Mouse (Mus musculus): ENCODE data around the gene Arhgap28.

Gene Arhgap28

GRCm38 (mm10) chr17:67941026-67941425, 62.9 kb downstream of the Arhgap28 start:
- intact Hi-C loops (cut with DNase I), result no loop called here

GRCm38 (mm10) chr17:67937050-67937449, 66.9 kb downstream of the Arhgap28 start:
- intact Hi-C loops (cut with DNase I), result no loop called here

DNA sequence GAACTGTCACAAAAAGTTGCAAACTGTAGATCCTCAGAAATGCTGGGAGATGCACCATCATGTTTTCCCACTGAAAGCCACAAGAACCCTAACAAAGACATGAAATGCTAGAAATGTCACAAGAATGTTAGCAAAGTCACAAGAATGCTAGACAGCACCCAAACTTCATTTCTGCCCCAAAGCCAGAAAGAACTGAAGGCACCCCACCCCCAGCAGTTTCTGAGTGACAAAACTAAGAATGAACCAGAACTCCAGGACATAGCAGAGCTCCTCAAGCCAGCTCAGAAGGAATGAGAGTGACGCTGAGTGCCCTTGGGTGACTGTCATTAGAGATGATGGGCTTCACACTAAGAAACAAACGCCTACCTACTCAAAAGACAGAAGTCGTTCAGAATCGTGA, 68.4 kb downstream of the Arhgap28 start:
- intact Hi-C loops (cut with DNase I), result no loop called here

DNA sequence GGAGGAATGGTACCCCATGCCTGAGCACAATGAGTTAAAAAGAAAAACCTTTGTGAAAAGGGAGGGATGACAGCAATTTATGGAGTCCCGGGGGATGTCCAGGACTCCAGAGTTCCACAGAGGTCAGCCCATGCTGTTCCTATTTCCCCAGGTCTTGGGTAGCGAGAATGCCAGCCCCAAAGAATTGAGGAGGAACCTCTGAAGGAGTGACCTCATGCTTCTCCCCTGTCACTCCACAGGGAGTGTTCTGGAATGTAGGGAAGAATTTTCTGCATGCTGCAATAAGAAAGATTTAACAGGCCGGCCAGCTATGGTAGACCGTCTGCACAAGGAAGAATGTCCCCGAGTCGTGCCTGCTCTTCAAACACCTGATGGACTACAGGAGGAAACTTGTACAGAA, 72.5 kb downstream of the Arhgap28 start:
- intact Hi-C loops (cut with DNase I), result no loop called here

DNA sequence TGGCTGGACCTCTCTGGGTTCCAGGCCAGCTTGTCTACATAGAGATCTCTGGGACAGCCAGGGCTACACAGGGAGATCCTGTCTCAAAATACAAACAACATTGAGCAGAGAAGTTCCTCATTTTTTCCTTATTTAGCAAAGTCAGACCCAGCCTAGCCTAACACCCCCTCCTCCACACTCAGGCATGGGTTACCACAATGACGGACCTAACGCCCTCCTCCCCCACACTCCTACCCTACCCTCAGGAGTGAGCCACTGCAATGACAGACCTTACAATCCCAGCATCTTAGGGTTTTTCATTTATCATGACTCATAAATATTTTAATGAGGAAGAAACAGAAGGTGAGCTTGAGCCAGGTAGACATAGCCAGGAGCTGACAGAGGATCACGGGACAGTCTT, 73.0 kb downstream of the Arhgap28 start:
- intact Hi-C loops (cut with DNase I), result no loop called here

DNA sequence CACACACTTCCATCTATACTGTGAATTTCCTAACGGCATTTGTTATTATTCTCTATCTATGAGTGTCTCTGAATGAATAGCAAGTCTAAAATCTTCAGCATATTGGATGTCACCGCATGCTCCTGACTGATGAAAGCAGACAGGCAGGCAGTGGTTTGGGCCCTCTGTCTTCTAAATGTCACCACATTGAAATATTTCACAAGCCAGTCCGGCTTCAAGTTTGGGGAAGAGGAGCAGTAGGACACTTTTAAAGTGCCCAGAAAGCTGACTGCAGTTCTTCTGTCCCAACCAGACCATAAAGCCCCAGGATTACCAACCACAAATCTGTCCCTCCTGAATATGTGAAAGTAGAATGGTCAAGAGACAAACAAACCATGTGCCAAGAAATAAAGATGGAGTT, 73.5 kb downstream of the Arhgap28 start:
- intact Hi-C loops (cut with DNase I), result no loop called here

DNA sequence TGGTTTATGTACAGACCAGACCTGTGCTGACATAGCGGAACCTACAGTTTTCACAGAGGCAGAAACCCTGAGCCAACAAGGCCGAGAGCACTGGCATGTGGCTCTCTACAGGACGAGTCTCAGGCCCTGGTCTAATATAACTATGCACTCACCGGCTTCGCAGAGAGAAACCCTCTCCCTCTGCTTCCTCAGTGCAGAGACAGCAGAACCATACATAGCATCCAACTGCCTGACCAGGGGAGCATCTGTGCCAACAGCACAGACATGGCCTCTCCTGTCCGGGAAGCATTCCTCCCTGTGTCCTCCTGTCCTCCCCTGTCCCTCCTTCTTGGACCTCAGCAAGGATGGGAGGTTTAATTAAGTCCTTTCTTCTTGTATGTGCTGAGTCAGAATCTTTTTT, 75.6 kb downstream of the Arhgap28 start:
- intact Hi-C loops (cut with DNase I), result no loop called here

- intact Hi-C loops (cut with DNase I), result no loop called here
Observed at GRCm38 (mm10) chr17:67927864-67928263, 76.1 kb downstream of the Arhgap28 start.

- intact Hi-C loops (cut with DNase I), result loop anchor here (10.0 kb wide), 1 partner anchor 85 kb away; the partner anchor contains the start of gene Arhgap28
Observed at GRCm38 (mm10) chr17:67919959-67920358, 84.0 kb downstream of the Arhgap28 start.

DNA sequence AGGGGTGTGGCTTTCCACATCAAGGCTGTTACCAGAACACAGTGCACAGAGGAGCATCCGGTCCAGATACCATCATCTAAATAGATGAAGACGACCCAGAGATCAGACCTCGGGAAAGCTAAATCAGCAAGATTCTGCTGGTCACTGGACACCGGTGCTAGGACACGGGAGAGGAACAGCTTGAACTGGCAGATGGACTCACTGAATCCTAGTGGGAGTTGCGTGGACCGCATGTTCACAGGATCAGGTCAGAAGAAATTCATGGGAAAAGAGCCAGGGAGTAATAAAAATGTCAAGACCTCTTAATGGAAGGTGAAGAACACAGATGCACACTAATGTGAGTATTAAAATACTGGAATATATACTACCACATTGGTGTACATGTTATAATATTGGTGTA, 85.7 kb downstream of the Arhgap28 start:
- intact Hi-C loops (cut with DNase I), result loop anchor here (10.0 kb wide), 1 partner anchor 87 kb away; the partner anchor contains the start of gene Arhgap28

- intact Hi-C loops (cut with DNase I), result loop anchor here (10.0 kb wide), 1 partner anchor 88 kb away; the partner anchor contains the start of gene Arhgap28
Observed at GRCm38 (mm10) chr17:67916901-67917300, 87.0 kb downstream of the Arhgap28 start.

- intact Hi-C loops (cut with DNase I), result loop anchor here (1.0 to 10.0 kb wide), 2 partner anchors 92 to 254 kb away; partner anchors contain the start of gene Arhgap28
Observed at GRCm38 (mm10) chr17:67912640-67913039, 91.3 kb downstream of the Arhgap28 start.

DNA sequence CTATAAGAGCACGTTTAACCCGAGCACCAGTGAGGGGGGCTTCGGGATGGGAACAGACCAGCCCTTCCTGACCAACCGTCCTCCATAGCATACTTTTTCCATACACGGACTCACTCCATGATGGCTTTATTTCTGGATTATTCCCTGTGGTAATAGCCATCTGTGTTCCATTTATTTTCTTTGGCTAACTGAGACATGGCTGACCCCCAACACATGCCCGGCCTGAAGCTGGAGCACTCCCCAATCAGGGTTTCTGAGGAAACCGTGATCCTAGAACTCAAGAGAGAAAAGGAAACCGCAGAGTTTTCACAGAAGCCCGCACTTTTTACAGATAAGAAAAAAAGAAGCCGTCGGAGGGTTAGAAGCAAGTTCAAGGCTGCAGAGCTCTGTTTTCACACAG, 91.9 kb downstream of the Arhgap28 start:
- intact Hi-C loops (cut with DNase I), result loop anchor here (10.0 kb wide), 1 partner anchor 93 kb away; the partner anchor contains the start of gene Arhgap28

- intact Hi-C loops (cut with DNase I), result no loop called here
Observed at GRCm38 (mm10) chr17:67908537-67908936, 95.4 kb downstream of the Arhgap28 start.

DNA sequence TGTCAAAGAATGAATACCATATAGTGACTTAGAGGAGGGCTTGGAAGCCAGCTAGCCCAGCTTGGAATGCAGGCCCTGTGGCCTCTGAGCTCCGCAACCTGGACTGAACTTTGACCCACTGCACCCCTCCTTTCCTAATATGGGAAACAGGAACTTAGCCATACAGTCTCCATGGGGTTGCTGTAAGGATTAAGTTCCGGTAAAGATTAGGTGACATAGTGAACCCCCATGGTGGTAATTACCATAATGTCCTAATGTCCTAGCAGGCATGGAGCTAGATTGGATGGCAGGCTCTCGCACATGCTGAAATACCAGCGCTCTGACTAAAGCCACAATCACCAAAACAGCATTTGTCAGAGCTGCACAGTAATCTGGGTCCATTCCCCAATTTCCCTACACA, 95.8 kb downstream of the Arhgap28 start:
- intact Hi-C loops (cut with DNase I), result no loop called here

DNA sequence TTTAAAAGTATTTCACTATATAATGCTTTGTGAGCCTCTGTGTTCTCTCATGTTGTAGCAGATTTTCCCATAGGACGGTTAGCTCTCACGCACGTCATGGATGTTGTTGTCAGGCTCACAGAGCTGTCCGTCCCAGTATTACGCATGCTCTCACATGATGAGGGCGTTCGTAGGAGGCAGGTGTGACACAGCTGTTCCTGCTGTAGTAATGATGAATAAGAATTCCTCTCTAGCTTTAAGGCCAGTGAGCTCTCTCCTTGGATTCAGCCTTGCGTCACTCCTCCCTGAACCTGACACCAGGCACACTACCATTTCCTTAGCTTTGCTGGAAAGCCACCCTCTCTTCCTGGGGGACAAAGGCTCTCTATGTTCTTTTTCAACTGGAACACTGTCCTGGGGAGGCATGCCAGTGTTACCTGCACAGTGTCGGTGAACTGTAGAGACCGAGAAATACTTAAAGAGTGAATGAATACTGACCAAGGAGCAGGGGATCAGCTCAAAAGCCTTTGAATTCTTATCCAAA, 96.3 kb downstream of the Arhgap28 start:
- intact Hi-C loops (cut with DNase I), result no loop called here

DNA sequence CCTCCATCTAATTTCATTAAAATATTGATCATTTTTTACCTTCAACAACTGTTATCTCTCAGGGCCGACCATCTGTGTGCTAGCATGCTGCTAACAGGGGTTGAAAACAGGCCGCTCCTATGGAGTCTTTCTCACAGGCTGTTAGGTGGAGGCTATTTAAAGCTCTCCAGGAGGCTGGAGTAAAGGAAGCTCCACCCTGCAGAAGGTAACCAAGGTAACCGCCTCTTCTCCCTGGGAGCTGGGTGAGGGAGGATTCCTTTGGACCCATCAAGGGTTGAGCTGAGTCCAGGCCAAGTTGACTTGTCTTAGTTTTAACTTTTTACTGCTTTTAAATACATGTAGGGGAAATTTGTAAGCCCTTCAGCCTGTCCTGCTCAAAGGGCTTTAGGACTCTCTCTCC, 97.7 kb downstream of the Arhgap28 start:
- intact Hi-C loops (cut with DNase I), result no loop called here

DNA sequence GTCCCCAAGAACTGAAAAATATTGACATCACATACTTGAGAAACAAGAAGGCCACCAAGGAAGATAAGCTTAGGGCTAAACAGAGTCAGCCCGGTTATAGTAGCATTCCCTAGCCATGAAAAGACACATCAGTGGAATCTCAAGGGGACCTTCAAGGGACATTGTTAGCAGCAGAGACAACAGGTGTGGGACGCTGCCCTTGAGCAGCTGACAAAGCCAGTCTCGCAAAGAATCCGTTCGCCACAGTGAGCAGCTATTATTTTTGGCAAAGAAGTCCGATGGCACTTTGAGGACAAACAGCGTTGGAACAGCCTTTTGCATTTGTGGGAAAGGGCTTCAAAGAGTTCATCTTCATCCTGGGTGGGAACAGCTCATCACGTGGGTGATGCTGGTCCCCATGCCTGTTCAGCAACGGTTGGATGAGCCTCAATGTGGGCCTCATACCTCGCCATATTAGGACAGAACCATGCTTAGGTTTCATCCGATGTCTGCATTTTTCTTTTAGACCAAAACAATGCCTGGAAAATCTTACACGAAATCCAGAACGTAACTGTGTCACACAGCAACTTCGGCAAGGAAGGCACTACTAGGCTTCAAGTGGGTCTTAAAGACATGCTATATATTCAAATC, 99.5 kb downstream of the Arhgap28 start:
- intact Hi-C loops (cut with DNase I), result no loop called here

- intact Hi-C loops (cut with DNase I), result no loop called here
Observed at GRCm38 (mm10) chr17:67902847-67903246, 101.1 kb downstream of the Arhgap28 start.

- intact Hi-C loops (cut with DNase I), result no loop called here
Observed at GRCm38 (mm10) chr17:67901161-67901560, 102.8 kb downstream of the Arhgap28 start.

DNA sequence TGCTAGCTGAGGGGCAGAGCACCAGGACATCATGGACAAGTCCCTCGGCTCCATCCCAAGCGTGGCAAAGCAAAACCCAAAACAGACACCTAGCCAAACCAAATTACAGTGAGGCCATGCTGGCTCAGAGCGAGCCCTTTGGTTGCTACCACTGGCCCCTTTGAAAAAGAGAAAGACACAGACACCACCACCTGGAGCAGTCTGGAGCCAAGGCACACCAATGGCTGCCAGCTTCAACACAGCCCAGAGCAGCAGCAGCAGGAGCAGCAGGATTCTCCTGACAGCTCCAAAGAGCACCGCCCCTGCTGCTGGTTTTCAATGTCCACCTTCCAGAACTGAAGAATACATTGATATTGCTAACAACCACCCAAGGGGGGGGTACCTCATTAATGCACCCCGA, 104.5 kb downstream of the Arhgap28 start:
- intact Hi-C loops (cut with DNase I), result no loop called here

DNA sequence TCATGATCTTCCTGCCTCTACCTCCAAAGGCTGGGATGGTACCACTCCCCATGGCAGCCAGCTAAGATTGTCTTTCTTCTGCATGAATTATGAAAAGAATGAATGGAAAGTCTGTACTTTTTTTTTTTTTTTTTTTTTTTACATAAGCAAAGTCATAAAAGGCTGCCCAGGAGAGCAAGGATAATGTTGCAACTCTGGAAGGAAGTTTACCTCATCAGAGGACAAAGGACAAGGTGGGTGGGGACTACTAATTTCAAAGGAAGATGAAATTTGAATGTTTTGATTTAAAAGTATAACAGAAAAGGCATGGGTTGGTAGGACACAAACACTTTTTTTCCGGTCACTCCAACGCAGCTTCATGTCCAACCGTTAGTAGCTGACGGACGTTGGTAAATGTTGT, 107.5 kb downstream of the Arhgap28 start:
- intact Hi-C loops (cut with DNase I), result no loop called here
